Mouse (Mus musculus) erythroblast, embryonic 14.5 days (primary cell): ENCODE measurements around the gene Cbx2. TPM values are rescaled to one million over a fixed set of nuclear protein-coding genes. Genes with fewer than 3 reads are reported as not detected.
A peak's percentile ranks its signal among the peaks of the same experiment; 100 is the strongest.

Experiments used
- H3K27me3 ChIP-seq: 2 replicates; pipeline ENCODE4 v1.6.1; 2012; ENCODE audit warnings: inconsistent platforms; ENCODE audit not compliant: control insufficient read depth
- H3K36me3 ChIP-seq: 2 replicates; pipeline ENCODE4 v1.6.1; 2012; ENCODE audit warnings: mild to moderate bottlenecking, inconsistent platforms; ENCODE audit not compliant: control insufficient read depth
- H3K4me1 ChIP-seq: 2 replicates; pipeline ENCODE4 v1.6.1; 2012; ENCODE audit warnings: inconsistent platforms; ENCODE audit not compliant: control insufficient read depth
- H3K4me3 ChIP-seq: replicated peaks from 2 replicates; pipeline ENCODE3; 2012; ENCODE audit warnings: moderate library complexity, mild to moderate bottlenecking, inconsistent platforms
- H3K9me3 ChIP-seq: 2 replicates; pipeline ENCODE4 v1.6.1; 2012; ENCODE audit warnings: low read length, inconsistent platforms, mixed read lengths; ENCODE audit not compliant: control insufficient read depth
- GATA1 ChIP-seq: IDR thresholded peaks from 2 replicates; pipeline ENCODE4 v1.6.1; 2012; ENCODE audit warnings: low read length, inconsistent platforms, mixed read lengths
- TAL1 ChIP-seq: IDR thresholded peaks from 3 replicates; pipeline ENCODE4 v1.6.1; 2012; ENCODE audit warnings: low read length, inconsistent platforms, mixed read lengths
- polyA plus RNA-seq: library from polyadenylated mRNA; stranded (reverse); fragments of >175 nt; gene quantifications from 2 replicates; pipeline ENCODE4 v1.2.3, GENCODE M21; 2012

Cbx2 gene
- polyA plus RNA-seq, 1 experiment: 0.09 TPM

DNA sequence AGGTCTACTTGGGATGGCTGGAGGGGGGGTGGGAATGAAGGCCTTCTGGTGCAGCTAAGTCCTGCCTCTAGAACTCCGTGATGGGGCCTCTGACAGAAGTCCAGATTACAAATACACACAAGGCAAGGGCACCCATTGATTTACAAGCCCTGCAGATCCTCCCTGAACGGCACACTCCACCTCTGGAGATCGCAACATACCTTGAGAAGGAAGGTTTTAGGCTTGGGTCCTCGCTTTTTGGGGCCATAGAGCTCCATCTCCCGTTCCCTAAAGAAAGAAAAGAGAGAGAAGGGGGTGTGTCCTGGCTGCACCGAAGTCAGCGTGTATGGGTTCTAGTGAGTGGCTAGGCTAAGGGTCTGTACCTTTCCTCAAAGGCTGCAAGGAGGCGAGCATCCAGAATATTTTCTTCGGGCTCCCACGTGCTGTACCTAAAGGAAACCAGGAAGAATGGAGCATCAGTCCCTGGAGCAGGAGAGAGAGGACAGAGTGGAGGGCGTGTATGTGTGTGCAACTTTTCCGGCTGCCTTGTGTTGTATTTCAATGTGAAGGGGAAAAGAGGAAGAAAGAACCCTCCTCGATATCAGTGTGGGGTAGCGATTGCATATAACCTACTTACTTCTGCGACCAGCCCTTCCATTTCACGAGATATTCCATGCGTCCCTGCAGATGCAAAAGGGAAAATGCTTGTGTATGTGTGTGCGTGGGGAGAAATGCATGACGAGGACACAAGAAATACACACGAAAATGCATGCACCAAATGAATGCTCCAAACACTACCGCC is 17.2 kb downstream of the Cbx2 start:
- Histone ChIP-seq H3K4me1 (peaks cover 25% of the 10 kb centered on the region), H3K9me3 (peaks cover 13% of the 10 kb centered on the region; the same call in 1 of the 2 replicates), H3K4me3 (peak overlapping the region; percentile 65), H3K36me3 (peaks cover 2% of the 10 kb centered on the region; the same call in 1 of the 2 replicates), H3K27me3 (peaks cover 99% of the 10 kb centered on the region)
- TF ChIP-seq GATA1 (no peak), TAL1 (no peak)

DNA sequence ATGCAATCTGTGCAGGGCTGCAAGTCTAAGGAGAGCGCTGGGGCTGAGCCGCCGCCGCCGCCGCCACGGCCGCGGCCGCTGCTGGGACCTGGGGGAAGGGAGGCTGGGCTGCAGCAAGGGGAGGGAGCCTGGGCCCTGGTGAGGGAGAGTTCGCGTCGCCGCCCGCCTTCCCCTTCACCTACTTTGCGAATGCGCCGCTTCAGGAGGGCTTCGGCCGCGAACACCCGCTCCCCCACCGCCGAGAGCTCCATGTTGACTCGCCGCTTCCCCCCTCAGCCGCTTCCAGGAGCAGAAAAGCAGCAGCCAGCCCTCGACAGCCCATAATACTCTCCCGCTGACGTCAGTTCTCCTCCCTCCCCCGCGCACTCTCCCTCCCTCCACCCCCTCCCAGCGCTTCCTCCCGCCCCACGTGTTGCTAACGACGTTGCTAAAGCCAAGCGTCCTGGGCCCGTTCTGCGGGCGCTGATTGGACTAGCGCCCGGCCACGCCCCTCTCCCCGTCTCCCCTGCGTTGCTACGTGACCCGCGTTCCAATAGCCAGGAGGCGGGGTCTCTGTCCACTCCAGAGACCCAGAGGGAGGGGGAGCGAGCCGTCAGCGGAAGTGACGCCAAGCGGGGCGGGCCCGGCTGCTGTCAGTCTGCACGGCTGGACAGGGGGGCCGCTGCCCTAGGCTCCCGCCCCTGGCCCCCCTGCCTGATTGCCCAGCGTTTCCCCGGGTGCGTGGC is 18.0 kb downstream of the Cbx2 start, which contains the start of gene Cbx8:
Cbx8 (minus strand) TSS at position 370 of the 725 bp plus-strand sequence.
- peaks cover 2% of the 10 kb centered on the region; the same call in 1 of the 2 replicates for H3K36me3 ChIP-seq
- TF ChIP-seq GATA1: no peak
- peaks cover 99% of the 10 kb centered on the region for H3K27me3 ChIP-seq
- peak within 1 kb of the TSS; percentile 65 for H3K4me3 ChIP-seq
- peaks cover 25% of the 10 kb centered on the region for H3K4me1 ChIP-seq
- H3K9me3 ChIP-seq: peaks cover 9% of the 10 kb centered on the region; the same call in 1 of the 2 replicates

DNA sequence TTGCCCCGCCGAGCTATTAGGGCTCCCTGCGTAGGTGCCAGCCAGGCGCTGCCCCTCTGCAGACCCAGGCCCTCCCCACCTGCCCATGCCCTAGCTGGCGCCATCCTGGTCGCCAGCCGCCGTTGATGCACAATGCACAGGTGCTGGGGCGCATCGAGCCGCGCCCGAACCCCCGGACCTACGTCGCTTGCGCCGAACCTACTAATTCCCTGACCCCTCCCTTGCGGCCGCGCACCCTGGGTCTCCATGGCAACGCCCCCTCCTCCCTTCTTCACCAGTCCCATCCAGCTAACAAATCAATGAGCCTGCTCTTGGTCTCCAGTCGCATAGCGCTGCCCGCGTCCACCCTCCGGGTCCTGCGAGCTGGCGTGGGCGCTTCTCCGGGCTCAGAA is 18.6 kb downstream of the Cbx2 start:
- Histone ChIP-seq H3K4me1 (peaks cover 25% of the 10 kb centered on the region), H3K4me3 (peak overlapping the region; percentile 65), H3K27me3 (peaks cover 99% of the 10 kb centered on the region), H3K36me3 (peaks cover 2% of the 10 kb centered on the region; the same call in 1 of the 2 replicates), H3K9me3 (peaks cover 9% of the 10 kb centered on the region; the same call in 1 of the 2 replicates)
- TF ChIP-seq GATA1: no peak
- no peak for TF ChIP-seq TAL1

DNA sequence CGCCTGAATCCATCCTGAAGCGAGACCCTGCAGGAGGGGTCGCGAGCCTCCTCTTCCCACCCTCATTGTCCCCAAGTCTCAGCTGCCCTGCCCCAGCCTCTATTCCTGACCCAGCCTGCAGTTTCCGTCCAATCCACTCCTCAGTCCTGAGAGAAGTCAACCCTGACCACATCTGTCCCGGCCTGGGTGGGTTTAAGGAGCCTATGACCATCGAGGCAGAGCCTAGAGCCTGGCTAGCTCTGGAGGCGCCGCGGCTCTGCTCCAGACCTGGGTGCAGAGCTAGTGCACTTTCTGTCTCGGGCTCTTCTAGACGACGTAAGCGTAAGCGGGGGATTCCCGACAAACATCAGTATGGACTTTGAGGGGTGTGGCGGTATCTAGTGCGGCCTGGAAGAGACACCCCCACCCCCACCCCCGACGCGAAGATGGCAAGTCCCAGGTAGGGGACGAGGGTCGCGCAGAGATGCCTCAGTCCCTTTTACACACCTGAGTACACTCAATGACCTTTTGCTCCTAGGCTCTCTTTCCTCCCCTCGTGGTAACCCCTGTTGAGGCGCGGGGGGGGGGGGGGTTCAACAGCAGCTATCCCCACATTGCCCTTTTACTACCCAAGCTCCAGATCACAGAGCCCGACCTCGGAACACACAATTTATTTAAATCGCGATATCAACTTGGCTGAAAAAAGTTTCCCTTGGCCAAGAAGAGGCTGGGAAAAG is 19.1 kb downstream of the Cbx2 start:
- Histone ChIP-seq H3K36me3 (peaks cover 2% of the 10 kb centered on the region; the same call in 1 of the 2 replicates), H3K27me3 (peaks cover 99% of the 10 kb centered on the region), H3K4me1 (peaks cover 30% of the 10 kb centered on the region), H3K4me3 (peak overlapping the region; percentile 65), H3K9me3 (peaks cover 13% of the 10 kb centered on the region; the same call in 1 of the 2 replicates)
- no peak for TF ChIP-seq TAL1

DNA sequence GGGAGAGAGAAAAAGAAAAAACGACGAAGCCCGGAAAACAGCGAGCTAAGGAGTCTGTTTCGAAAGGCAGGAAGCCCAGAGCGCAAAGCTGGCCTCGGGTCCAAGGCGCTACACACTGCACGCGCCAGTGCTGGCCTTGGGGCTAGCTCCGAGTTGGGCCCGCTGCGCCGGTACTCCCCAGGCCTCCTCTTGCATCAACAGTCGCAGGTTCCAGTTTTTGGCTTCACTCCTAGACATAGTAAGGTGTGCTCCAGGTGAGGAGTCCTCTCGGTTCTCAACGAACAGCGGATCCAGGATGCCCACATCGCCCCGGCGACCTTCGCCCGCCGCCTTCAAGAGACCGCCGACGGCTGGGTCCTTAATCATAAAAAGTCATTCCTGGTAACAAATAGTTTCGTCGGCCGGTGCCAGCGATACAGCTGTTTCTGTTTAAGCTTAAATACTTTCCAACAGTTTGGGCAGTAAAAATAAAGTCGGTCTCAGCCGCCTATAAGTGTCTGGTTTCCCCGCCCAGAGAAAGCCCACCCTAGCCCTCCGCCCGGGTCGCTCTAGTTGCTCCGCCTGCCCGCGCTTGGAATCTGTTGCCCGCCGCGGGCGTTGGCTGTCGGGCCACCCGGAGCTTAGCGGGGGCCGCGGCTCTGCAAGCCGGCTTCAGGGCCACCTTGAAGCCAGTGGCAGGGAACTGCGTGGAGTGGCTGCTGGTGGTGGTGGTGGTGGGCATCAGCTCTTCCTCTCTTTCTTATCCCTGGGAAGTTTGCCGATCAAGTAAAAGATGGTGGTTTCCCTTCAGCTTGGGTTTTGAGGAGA is 19.9 kb downstream of the Cbx2 start:
- H3K4me3 ChIP-seq: no peak overlapping the region
- peaks cover 2% of the 10 kb centered on the region; the same call in 1 of the 2 replicates for H3K36me3 ChIP-seq
- TF ChIP-seq GATA1 (no peak), TAL1 (no peak)
- peaks cover 99% of the 10 kb centered on the region for H3K27me3 ChIP-seq
- H3K4me1 ChIP-seq: peaks cover 30% of the 10 kb centered on the region
- peaks cover 13% of the 10 kb centered on the region; the same call in 1 of the 2 replicates for H3K9me3 ChIP-seq

DNA sequence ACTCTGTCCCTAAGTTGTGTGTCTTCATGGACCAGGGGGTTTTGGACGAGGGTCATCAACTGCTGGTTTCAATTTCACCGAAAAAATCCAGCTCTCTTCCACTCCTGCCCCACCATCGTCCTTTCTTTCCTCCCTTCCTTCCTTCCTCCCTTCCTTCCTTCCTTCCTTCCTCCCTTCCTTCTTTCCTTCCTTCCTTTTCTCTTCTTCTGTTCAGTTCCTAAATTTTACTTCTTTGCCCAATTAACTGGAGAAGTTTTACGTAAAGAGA is 20.4 kb downstream of the Cbx2 start:
- Histone ChIP-seq H3K4me3 (no peak overlapping the region), H3K9me3 (peaks cover 13% of the 10 kb centered on the region; the same call in 1 of the 2 replicates), H3K4me1 (peaks cover 30% of the 10 kb centered on the region), H3K27me3 (peaks cover 99% of the 10 kb centered on the region), H3K36me3 (peaks cover 2% of the 10 kb centered on the region; the same call in 1 of the 2 replicates)
- TF ChIP-seq GATA1 (no peak), TAL1 (no peak)

DNA sequence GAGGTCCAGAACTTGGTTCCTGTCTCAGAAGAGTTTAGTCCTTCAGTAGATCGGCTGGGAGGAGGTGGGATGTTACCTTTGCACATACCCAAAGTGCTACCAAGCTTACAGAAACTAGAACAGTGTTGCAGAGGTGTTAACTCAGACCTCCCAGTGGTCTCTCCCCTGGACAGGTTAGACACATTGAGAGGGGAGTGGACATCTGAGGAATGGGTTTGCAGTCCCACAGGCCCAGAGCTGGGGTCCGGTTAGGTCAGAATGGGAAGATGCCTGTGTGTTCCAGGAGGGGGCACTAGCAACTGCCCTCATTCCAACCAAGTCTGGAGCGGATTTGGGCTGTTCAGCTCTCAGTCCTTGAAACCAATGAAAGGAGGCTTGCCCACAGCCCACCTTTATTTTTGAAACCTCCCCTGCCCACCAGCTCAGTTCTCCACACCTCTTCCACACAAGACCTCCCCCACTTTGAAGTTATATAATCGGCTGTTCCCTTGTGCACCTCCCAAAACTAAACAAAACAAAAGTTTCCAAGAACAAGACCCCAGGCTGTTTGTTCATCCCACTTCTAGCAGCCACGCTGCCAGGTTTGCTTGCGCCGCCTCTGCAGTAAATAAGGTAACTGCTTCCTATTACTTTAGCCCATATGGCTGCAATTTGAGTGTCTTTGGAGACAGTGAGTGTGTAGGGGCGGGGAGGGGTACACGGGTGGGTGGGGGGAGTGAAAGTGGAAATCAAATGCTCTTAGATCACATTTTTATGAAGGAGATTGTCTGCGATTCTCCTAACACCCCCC is 21.2 kb downstream of the Cbx2 start:
- H3K36me3 ChIP-seq: no peaks in the 10 kb centered on the region; the same call in 1 of the 2 replicates
- H3K9me3 ChIP-seq: peaks cover 13% of the 10 kb centered on the region; the same call in 1 of the 2 replicates
- no peak for TF ChIP-seq TAL1
- no peak for TF ChIP-seq GATA1
- H3K4me3 ChIP-seq: no peak overlapping the region
- peaks cover 99% of the 10 kb centered on the region for H3K27me3 ChIP-seq
- H3K4me1 ChIP-seq: peaks cover 30% of the 10 kb centered on the region
